Comparison of ENCODE assay signal across 9 mouse cellular contexts in genomic region chr11:83270842-83271150, GRCm38 (mm10). TPM values are rescaled to one million over a fixed set of nuclear protein-coding genes. Genes with fewer than 3 reads are reported as not detected.
A peak's percentile ranks its signal among the peaks of the same experiment; 100 is the strongest.
DNase-seq lines count a peak whose midpoint lies in the region; ATAC-seq and TF ChIP-seq lines count a peak whose summit lies in the region.
"Had no signal": no experiment of that assay in that cellular context is flagged by ENCODE, and none has a peak within 500 bp of the region (broad histone marks: within the 10 kb centered on the region; RNA-seq: fewer than 3 reads in every experiment).

No protein-coding gene starts in this region.

- H3K9ac ChIP-seq in liver, adult 2 months (ENCODE audit: low read depth, low read length), result peak overlapping the region; percentile 51
- H3K9ac ChIP-seq in limb, embryonic 14.5 days (ENCODE audit: low read depth, low read length, severe bottlenecking), result peak overlapping the region; percentile 62
- peak overlapping the region; percentile 65 for H3K9ac ChIP-seq in neural tube, embryonic 15.5 days (replicated peaks)

- no peaks in the 10 kb centered on the region for H3K27me3 ChIP-seq in liver, adult 2 months (ENCODE audit: control insufficient read depth, insufficient read depth, low read length)
- no peaks in the 10 kb centered on the region for H3K27me3 ChIP-seq in limb, embryonic 14.5 days (ENCODE audit: control insufficient read depth, insufficient read depth, low read length)
- no peaks in the 10 kb centered on the region for H3K27me3 ChIP-seq in neural tube, embryonic 15.5 days (replicated peaks)

- peak overlapping the region; percentile 45 for H3K4me2 ChIP-seq in limb, embryonic 14.5 days (replicated peaks; ENCODE audit: low read depth, low read length, severe bottlenecking)
- peak overlapping the region; percentile 69 for H3K4me2 ChIP-seq in neural tube, embryonic 15.5 days

- no peaks in the 10 kb centered on the region for H3K4me1 ChIP-seq in liver, adult 2 months (ENCODE audit: control insufficient read depth, insufficient read depth, low read length)
- H3K4me1 ChIP-seq in limb, embryonic 14.5 days (ENCODE audit: control insufficient read depth, insufficient read depth, low read length), result no peaks in the 10 kb centered on the region
- peaks cover 6% of the 10 kb centered on the region; the same call in 1 of the 2 replicates for H3K4me1 ChIP-seq in neural tube, embryonic 15.5 days

- intact Hi-C loops in gastrocnemius, postnatal 14 days (cut with DNase I; ENCODE audit: low total_unique reads), result no loop called here

- DNase-seq in liver, adult 2 months (ENCODE audit: extremely low read depth, low read depth, low spot score), result no peak
- no peak for DNase-seq in liver
- DNase-seq in limb, embryonic 14.5 days (ENCODE audit: low spot score), result no peak
- DNase-seq in thymus, postnatal 0 days (ENCODE audit: low spot score), result no peak
- DNase-seq in gastrocnemius, postnatal 14 days, result no peak
- DNase-seq in cerebellum, adult 11 months, result no peak

- 2% methylated on average over 6 of the region's 6 CpGs for WGBS in liver, adult 2 months
- 2% methylated on average over 6 of the region's 6 CpGs for WGBS in limb, embryonic 14.5 days
- WGBS in neural tube, embryonic 15.5 days, result 2% methylated on average over 6 of the region's 6 CpGs

- TF ChIP-seq CTCF in liver, adult 2 months (IDR thresholded peaks at IDR 0.05; ENCODE audit: low read depth, low read length), result no peak

- no peaks in the 10 kb centered on the region for H3K79me2 ChIP-seq in liver, adult 2 months (ENCODE audit: control insufficient read depth, insufficient read depth, low read length)

- peak overlapping the region; percentile 49 for H3K4me3 ChIP-seq in liver, adult 2 months (ENCODE audit: insufficient read depth, low read depth, low read length)
- H3K4me3 ChIP-seq in limb, embryonic 14.5 days (replicated peaks; ENCODE audit: low read length), result peak overlapping the region; percentile 36
- H3K4me3 ChIP-seq in neural tube, embryonic 15.5 days (replicated peaks), result peak overlapping the region; percentile 57

- no peaks in the 10 kb centered on the region for H3K36me3 ChIP-seq in liver, adult 2 months (ENCODE audit: control insufficient read depth, insufficient read depth, low read length)
- H3K36me3 ChIP-seq in limb, embryonic 14.5 days (ENCODE audit: control insufficient read depth, insufficient read depth, low read length), result no peaks in the 10 kb centered on the region
- no peaks in the 10 kb centered on the region for H3K36me3 ChIP-seq in neural tube, embryonic 15.5 days

- H3K27ac ChIP-seq in liver, adult 2 months (replicated peaks; ENCODE audit: insufficient read depth, low read depth, low read length), result no peak overlapping the region; the same call in 1 of the 2 replicates
- no peak overlapping the region for H3K27ac ChIP-seq in limb, embryonic 14.5 days (replicated peaks; ENCODE audit: low read depth, low read length)
- peak overlapping the region; percentile 87 for H3K27ac ChIP-seq in neural tube, embryonic 15.5 days (replicated peaks)

- peak; percentile 42 for ATAC-seq in erythroblast, adult 5-6 weeks (replicated peaks; ENCODE audit: low FRiP score, poor library complexity, severe bottlenecking)
- 0 out of 2 replicates have a peak, but pooled peaks have one; percentile 4 for ATAC-seq in limb, embryonic 14.5 days (ENCODE audit: low FRiP score, low read depth)
- peak; percentile 60 for ATAC-seq in neural tube, embryonic 15.5 days (ENCODE audit: low FRiP score)

- no peaks in the 10 kb centered on the region for H3K9me3 ChIP-seq in limb, embryonic 14.5 days (ENCODE audit: control insufficient read depth, low read length)
- H3K9me3 ChIP-seq in neural tube, embryonic 15.5 days (replicated peaks), result no peaks in the 10 kb centered on the region

- no peak for TF ChIP-seq POLR2A in liver, adult 2 months (IDR thresholded peaks at IDR 0.05; ENCODE audit: extremely low read depth, insufficient read depth, low read length)
- TF ChIP-seq POLR2A in limb, embryonic 14.5 days (IDR thresholded peaks at IDR 0.05; ENCODE audit: borderline replicate concordance, extremely low read depth, insufficient read depth, insufficient read length), result no peak

RNA-seq across cellular contexts. Expression of gene Slfn14, which starts 15.7 kb away (rescaled TPM):
- total RNA-seq in liver, adult 2 months (2014; rRNA removed), result not detected in 2 replicates
- polyA plus RNA-seq in liver, adult 2 months (2012; rRNA removed), result not detected in 2 replicates
- 616 and 623 TPM in 2 replicates for total RNA-seq in erythroblast, adult 5-6 weeks (2015; ENCODE audit: low replicate concordance)
- 920 and 955 TPM in 2 replicates for total RNA-seq in erythroblast, adult 5-6 weeks (2017; ENCODE audit: low replicate concordance)
- 0.06 and 0.09 TPM in 2 replicates for polyA plus RNA-seq in limb, embryonic 14.5 days (2012; rRNA removed)
- polyA plus RNA-seq in limb, embryonic 14.5 days (2014; fragmentation: Nextera tagmentation; extraction: Ambion mirVana), result 0.07 and 0.12 TPM in 2 replicates
- polyA plus RNA-seq in neural tube, embryonic 15.5 days (2015; fragmentation: Nextera tagmentation; extraction: Ambion mirVana), result 0.09 TPM in 1 of 2 replicates, not detected in the other
- polyA plus RNA-seq in thymus, postnatal 0 days (2015; fragmentation: Nextera tagmentation; extraction: Ambion mirVana), result 0.03 TPM in 1 of 2 replicates, not detected in the other
- total RNA-seq in gastrocnemius, postnatal 14 days (2021), result not detected
- total RNA-seq: adrenal gland, postnatal 25 days had no signal

RNA-seq across cellular contexts. Expression of gene Ap2b1, which starts 28.0 kb away (rescaled TPM):
- total RNA-seq in liver, adult 2 months (2014; rRNA removed), result 25.4 and 31.3 TPM in 2 replicates
- polyA plus RNA-seq in liver, adult 2 months (2012; rRNA removed), result 16.2 and 16.3 TPM in 2 replicates
- 20.8 and 28.2 TPM in 2 replicates for total RNA-seq in erythroblast, adult 5-6 weeks (2015; ENCODE audit: low replicate concordance)
- 46.0 and 52.7 TPM in 2 replicates for total RNA-seq in erythroblast, adult 5-6 weeks (2017; ENCODE audit: low replicate concordance)
- 49.6 and 49.7 TPM in 2 replicates for polyA plus RNA-seq in limb, embryonic 14.5 days (2012; rRNA removed)
- 62.4 and 67.0 TPM in 2 replicates for polyA plus RNA-seq in limb, embryonic 14.5 days (2014; fragmentation: Nextera tagmentation; extraction: Ambion mirVana)
- polyA plus RNA-seq in neural tube, embryonic 15.5 days (2015; fragmentation: Nextera tagmentation; extraction: Ambion mirVana), result 100 and 101 TPM in 2 replicates
- polyA plus RNA-seq in thymus, postnatal 0 days (2015; fragmentation: Nextera tagmentation; extraction: Ambion mirVana), result 31.6 and 34.9 TPM in 2 replicates
- 10 to 100 TPM; 34.3 to 35.7 TPM for total RNA-seq in gastrocnemius, postnatal 14 days (2021)

RNA-seq across cellular contexts. Expression of gene Pex12, which starts 31.6 kb away (rescaled TPM):
- total RNA-seq in liver, adult 2 months (2014; rRNA removed), result 4.3 and 5.5 TPM in 2 replicates
- polyA plus RNA-seq in liver, adult 2 months (2012; rRNA removed), result 7.9 and 10.1 TPM in 2 replicates
- 1.3 and 2.9 TPM in 2 replicates for total RNA-seq in erythroblast, adult 5-6 weeks (2015; ENCODE audit: low replicate concordance)
- total RNA-seq in erythroblast, adult 5-6 weeks (2017; ENCODE audit: low replicate concordance), result 1.3 and 3.9 TPM in 2 replicates
- polyA plus RNA-seq in limb, embryonic 14.5 days (2012; rRNA removed), result 11.5 TPM in 2 replicates
- 14.6 and 15.3 TPM in 2 replicates for polyA plus RNA-seq in limb, embryonic 14.5 days (2014; fragmentation: Nextera tagmentation; extraction: Ambion mirVana)
- polyA plus RNA-seq in neural tube, embryonic 15.5 days (2015; fragmentation: Nextera tagmentation; extraction: Ambion mirVana), result 14.6 and 16.8 TPM in 2 replicates
- polyA plus RNA-seq in thymus, postnatal 0 days (2015; fragmentation: Nextera tagmentation; extraction: Ambion mirVana), result 13.0 and 13.5 TPM in 2 replicates
- 10 to 100 TPM; 11.1 to 13.8 TPM for total RNA-seq in gastrocnemius, postnatal 14 days (2021)

Comparison
In these comparisons a context has a peak if more than half of its experiments do, and no peak if none do; other contexts are left out.
1. ATAC-seq: peak in every context shown above with its lines; median percentile 60 in neural tube, embryonic 15.5 days; 42 in erythroblast, adult 5-6 weeks; 4 in limb, embryonic 14.5 days.